Mouse (Mus musculus): ENCODE measurements at regions not wholly inside any gene's neighbourhood (a gene's known extent, or its start where the extent isn't known, plus 50 kb on each side); places are given as distances from the start of the nearest gene placed in this dataset.

DNA sequence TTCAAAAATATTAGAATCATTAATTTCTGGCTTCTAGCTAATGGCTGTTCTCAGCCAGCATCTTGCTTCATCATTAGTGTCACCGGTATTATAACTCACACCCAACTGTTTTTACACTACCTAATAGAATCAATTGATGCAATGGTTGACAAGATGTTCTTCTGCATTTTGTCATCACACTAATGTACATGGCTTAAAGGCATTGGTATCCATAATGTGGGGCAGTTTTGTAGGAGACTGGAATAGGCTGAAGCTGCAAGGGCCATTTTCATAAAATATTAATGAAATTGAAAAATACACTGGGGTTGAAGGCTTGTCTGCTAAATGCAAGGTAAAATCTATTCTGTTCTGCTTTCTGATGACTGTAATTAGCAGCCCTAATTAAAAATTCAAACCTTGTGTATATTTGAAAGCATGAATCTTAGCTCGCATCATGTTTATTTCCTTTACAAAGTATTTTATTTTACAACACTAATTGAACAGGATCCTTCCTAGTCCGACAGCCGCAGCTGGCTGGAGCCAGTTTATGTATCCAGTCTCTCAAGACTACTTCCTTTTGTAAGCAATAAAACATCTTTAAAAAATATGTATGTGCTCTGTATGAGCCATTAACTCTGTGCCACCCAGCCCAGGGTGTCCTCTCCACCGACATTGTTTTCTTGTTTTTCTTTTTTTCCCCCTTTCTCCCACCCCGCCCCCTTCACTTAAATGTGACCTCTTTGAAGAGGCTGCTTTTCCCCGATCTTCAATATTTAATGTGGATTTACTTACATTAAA, 259.6 kb downstream of the Pou4f1 start:
- TF ChIP-seq CTCF (IDR thresholded peaks at IDR 0.05; ENCODE audit: borderline replicate concordance, control insufficient read depth, extremely low read depth, insufficient read depth, low read length, poor library complexity) = no peak
- no peak for TF ChIP-seq POLR2A (IDR thresholded peaks at IDR 0.05; ENCODE audit: control insufficient read depth, extremely low read depth, insufficient read depth, low read length, poor library complexity)
